Mouse (Mus musculus) stomach, postnatal 0 days (tissue): ENCODE results near the gene Ntrk2.

ENCODE experiments used
- CTCF ChIP-seq: IDR thresholded peaks from 2 replicates; pipeline ENCODE4 v1.5.1; 2016; ENCODE audit warnings: antibody characterized with exemption, low read depth, mild to moderate bottlenecking, moderate library complexity
- EP300 ChIP-seq: optimal IDR thresholded peaks from 2 replicates; pipeline ENCODE3; 2016; ENCODE audit warnings: antibody characterized with exemption

DNA sequence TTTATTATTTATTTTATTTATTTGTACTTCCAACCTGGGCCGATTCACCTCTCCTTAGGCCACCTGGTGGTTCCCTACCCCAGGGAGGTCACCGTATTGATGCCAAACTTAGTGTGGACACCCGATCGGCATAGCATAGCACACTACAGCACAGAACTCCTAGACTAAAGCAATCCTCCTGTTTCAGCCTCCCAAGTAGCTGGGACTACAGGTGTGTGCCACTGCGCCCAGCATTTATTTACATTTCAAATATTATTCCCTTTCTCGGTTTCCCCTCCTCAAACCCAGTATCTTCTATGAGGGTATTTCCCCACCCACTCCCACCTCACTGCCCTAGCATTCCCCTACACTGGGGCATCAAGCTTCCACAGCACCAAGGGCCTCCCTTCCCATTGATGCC, 38.1 kb upstream of the Ntrk2 start:
- TF ChIP-seq CTCF: no peak
- no peak for TF ChIP-seq EP300
